Mouse (Mus musculus): Measurements from ENCODE around the gene Ice1. TPM values are rescaled to one million over a fixed set of nuclear protein-coding genes. Genes with fewer than 3 reads are reported as not detected.

The Ice1 gene
- polyA plus RNA-seq, 1 experiment from 2014 or later, result 15.8 TPM

- Histone ChIP-seq H3K36me3 (ENCODE audit: control insufficient read depth, insufficient read depth, low read length) (no peaks in the 10 kb centered on the region), H3K9ac (ENCODE audit: low read length) (no peak overlapping the region), H3K4me3 (ENCODE audit: low read length) (no peak overlapping the region), H3K4me1 (replicated peaks; ENCODE audit: control insufficient read depth, insufficient read depth, low read length) (no peaks in the 10 kb centered on the region), H3K9me3 (ENCODE audit: control insufficient read depth, low read length) (no peaks in the 10 kb centered on the region), H3K4me2 (ENCODE audit: low read depth, low read length) (no peak overlapping the region), H3K27me3 (ENCODE audit: control insufficient read depth, insufficient read depth, low read depth, low read length) (no peaks in the 10 kb centered on the region), H3K27ac (ENCODE audit: low read length) (no peak overlapping the region)
- WGBS, result 66% methylated on average over 5 of the region's 5 CpGs
- no peak for ATAC-seq (ENCODE audit: low read depth)
Measured at GRCm38 (mm10) chr13:70553456-70553855, 84.0 kb downstream of the Ice1 start.

DNA sequence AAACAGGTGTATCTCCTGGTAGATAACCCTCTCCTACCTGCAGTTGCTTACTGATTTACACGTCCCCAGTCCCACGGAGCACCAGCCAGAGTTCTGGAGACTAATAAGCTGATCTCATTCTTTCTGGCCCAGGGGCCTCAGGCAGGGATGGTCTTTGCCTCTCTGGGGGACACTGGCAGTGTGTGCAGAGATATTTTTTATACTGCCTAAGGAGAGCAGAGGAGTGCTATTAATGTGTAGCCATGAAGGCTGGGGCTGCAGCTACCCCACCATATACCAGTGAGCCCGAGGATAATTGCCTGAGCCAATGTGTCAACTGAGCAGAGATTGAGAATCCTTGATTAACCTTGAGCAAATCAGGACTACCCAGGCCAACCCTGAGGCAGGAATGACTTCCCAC is 90.0 kb downstream of the Ice1 start:
- ATAC-seq (ENCODE audit: low read depth), result no peak
- H3K4me2 ChIP-seq (ENCODE audit: low read depth, low read length), result no peak overlapping the region
- WGBS, result 21% methylated on average over 3 of the region's 3 CpGs
- H3K9ac ChIP-seq (ENCODE audit: low read length), result no peak overlapping the region
- H3K9me3 ChIP-seq (ENCODE audit: control insufficient read depth, low read length), result no peaks in the 10 kb centered on the region
- no peak overlapping the region for H3K27ac ChIP-seq (ENCODE audit: low read length)
- no peak overlapping the region for H3K4me3 ChIP-seq (ENCODE audit: low read length)
- no peaks in the 10 kb centered on the region for H3K4me1 ChIP-seq (replicated peaks; ENCODE audit: control insufficient read depth, insufficient read depth, low read length)
- H3K36me3 ChIP-seq (ENCODE audit: control insufficient read depth, insufficient read depth, low read length), result no peaks in the 10 kb centered on the region
- no peaks in the 10 kb centered on the region for H3K27me3 ChIP-seq (ENCODE audit: control insufficient read depth, insufficient read depth, low read depth, low read length)

DNA sequence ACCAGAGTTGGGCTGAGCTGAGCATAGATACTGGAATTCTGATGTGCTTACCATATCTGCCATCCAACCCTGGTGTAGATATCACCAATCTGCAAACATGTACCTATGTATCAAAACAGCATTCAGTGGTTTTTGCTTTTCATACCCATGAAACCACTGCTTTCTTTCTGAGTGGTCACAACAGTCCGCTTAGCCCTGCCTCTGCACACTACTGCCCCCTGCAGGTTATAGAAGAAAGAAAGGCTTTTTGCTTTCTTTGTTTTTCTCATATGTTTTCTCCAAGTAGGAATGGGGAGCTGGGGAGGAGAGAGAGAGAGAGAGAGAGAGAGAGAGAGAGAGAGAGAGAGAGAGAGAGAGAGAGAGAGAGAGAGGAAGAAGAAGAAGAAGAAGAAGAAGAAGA is 92.2 kb downstream of the Ice1 start:
- no peak overlapping the region for H3K4me2 ChIP-seq (ENCODE audit: low read depth, low read length)
- H3K27ac ChIP-seq (ENCODE audit: low read length), result no peak overlapping the region
- H3K4me1 ChIP-seq (replicated peaks; ENCODE audit: control insufficient read depth, insufficient read depth, low read length), result no peaks in the 10 kb centered on the region
- H3K4me3 ChIP-seq (ENCODE audit: low read length), result no peak overlapping the region
- H3K27me3 ChIP-seq (ENCODE audit: control insufficient read depth, insufficient read depth, low read depth, low read length), result no peaks in the 10 kb centered on the region
- H3K9me3 ChIP-seq (ENCODE audit: control insufficient read depth, low read length), result no peaks in the 10 kb centered on the region
- no peak for ATAC-seq (ENCODE audit: low read depth)
- no peaks in the 10 kb centered on the region for H3K36me3 ChIP-seq (ENCODE audit: control insufficient read depth, insufficient read depth, low read length)
- no peak overlapping the region for H3K9ac ChIP-seq (ENCODE audit: low read length)
- WGBS, result 7% methylated on average over 1 of the region's 1 CpGs

GRCm38 (mm10) chr13:70539842-70540241 is 97.6 kb downstream of the Ice1 start:
- Histone ChIP-seq H3K27ac (ENCODE audit: low read length) (no peak overlapping the region), H3K9me3 (ENCODE audit: control insufficient read depth, low read length) (no peaks in the 10 kb centered on the region), H3K36me3 (ENCODE audit: control insufficient read depth, insufficient read depth, low read length) (no peaks in the 10 kb centered on the region), H3K4me1 (replicated peaks; ENCODE audit: control insufficient read depth, insufficient read depth, low read length) (no peaks in the 10 kb centered on the region), H3K9ac (ENCODE audit: low read length) (no peak overlapping the region), H3K27me3 (ENCODE audit: control insufficient read depth, insufficient read depth, low read depth, low read length) (no peaks in the 10 kb centered on the region), H3K4me3 (ENCODE audit: low read length) (no peak overlapping the region), H3K4me2 (ENCODE audit: low read depth, low read length) (no peak overlapping the region)
- ATAC-seq (ENCODE audit: low read depth), result no peak
- 59% methylated on average over 1 of the region's 1 CpGs for whole genome bisulfite sequencing

- no peak for ATAC-seq (ENCODE audit: low read depth)
- no peaks in the 10 kb centered on the region for H3K9me3 ChIP-seq (ENCODE audit: control insufficient read depth, low read length)
- 73% methylated on average over 5 of the region's 5 CpGs for WGBS
- no peak overlapping the region for H3K4me2 ChIP-seq (ENCODE audit: low read depth, low read length)
- H3K4me3 ChIP-seq (ENCODE audit: low read length), result no peak overlapping the region
- H3K9ac ChIP-seq (ENCODE audit: low read length), result no peak overlapping the region
- no peaks in the 10 kb centered on the region for H3K27me3 ChIP-seq (ENCODE audit: control insufficient read depth, insufficient read depth, low read depth, low read length)
- no peaks in the 10 kb centered on the region for H3K4me1 ChIP-seq (replicated peaks; ENCODE audit: control insufficient read depth, insufficient read depth, low read length)
- no peak overlapping the region for H3K27ac ChIP-seq (ENCODE audit: low read length)
- no peaks in the 10 kb centered on the region for H3K36me3 ChIP-seq (ENCODE audit: control insufficient read depth, insufficient read depth, low read length)
Measured at GRCm38 (mm10) chr13:70533412-70533811, 104.0 kb downstream of the Ice1 start.

- ATAC-seq (ENCODE audit: low read depth), result no peak
- no peaks in the 10 kb centered on the region for H3K27me3 ChIP-seq (ENCODE audit: control insufficient read depth, insufficient read depth, low read depth, low read length)
- H3K36me3 ChIP-seq (ENCODE audit: control insufficient read depth, insufficient read depth, low read length), result no peaks in the 10 kb centered on the region
- no peak overlapping the region for H3K4me3 ChIP-seq (ENCODE audit: low read length)
- H3K9ac ChIP-seq (ENCODE audit: low read length), result no peak overlapping the region
- H3K27ac ChIP-seq (ENCODE audit: low read length), result no peak overlapping the region
- 79% methylated on average over 10 of the region's 10 CpGs for WGBS
- H3K4me2 ChIP-seq (ENCODE audit: low read depth, low read length), result no peak overlapping the region
- no peaks in the 10 kb centered on the region for H3K9me3 ChIP-seq (ENCODE audit: control insufficient read depth, low read length)
- H3K4me1 ChIP-seq (replicated peaks; ENCODE audit: control insufficient read depth, insufficient read depth, low read length), result no peaks in the 10 kb centered on the region
Measured at GRCm38 (mm10) chr13:70532719-70533118, 104.7 kb downstream of the Ice1 start.

DNA sequence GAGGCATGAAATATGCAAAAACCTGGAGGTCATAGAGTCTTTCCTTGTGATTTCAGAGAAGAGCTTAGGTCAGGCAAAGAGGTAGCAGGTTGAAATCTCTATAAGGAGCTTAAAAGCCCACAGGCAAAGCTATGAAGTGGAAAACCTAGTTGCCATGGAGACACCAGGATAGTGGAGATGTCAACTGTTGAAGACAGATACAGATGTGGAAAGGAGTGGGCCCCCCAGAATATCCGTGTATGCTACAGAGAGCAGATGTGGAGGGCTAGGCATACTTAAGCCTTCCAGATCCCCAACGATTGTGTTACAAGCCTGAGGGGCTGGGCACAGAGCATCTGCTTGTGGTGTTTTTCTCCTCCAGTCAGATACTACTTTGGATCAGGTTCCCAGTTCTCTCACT is 119.8 kb downstream of the Ice1 start:
- no peak for ATAC-seq (ENCODE audit: low read depth)
- Histone ChIP-seq H3K4me2 (ENCODE audit: low read depth, low read length) (no peak overlapping the region), H3K9ac (ENCODE audit: low read length) (no peak overlapping the region), H3K4me1 (replicated peaks; ENCODE audit: control insufficient read depth, insufficient read depth, low read length) (no peaks in the 10 kb centered on the region), H3K9me3 (ENCODE audit: control insufficient read depth, low read length) (no peaks in the 10 kb centered on the region), H3K36me3 (ENCODE audit: control insufficient read depth, insufficient read depth, low read length) (no peaks in the 10 kb centered on the region), H3K4me3 (ENCODE audit: low read length) (no peak overlapping the region), H3K27me3 (ENCODE audit: control insufficient read depth, insufficient read depth, low read depth, low read length) (no peaks in the 10 kb centered on the region), H3K27ac (ENCODE audit: low read length) (no peak overlapping the region)
- 57% methylated on average over 2 of the region's 2 CpGs for WGBS

DNA sequence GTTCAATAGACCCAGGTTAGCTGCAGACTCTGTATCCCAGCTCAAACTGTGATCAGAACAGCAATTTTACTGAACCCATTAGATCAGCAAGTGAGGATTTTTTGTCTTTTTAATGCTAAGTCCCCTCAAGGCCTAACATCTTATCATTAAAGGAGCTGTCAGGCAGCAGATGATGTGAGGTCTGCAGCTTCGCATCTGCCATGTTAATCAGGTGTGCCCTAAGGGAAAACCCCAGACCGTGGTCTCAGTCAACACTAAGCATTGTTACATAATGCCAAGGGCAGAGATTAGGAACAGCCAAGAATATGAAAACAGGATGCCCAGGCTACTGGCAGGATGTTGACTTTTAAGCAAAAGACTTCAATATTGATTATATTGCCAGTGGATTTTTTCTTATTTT is 122.4 kb downstream of the Ice1 start:
- H3K9me3 ChIP-seq (ENCODE audit: control insufficient read depth, low read length), result no peaks in the 10 kb centered on the region
- ATAC-seq (ENCODE audit: low read depth), result no peak
- H3K4me1 ChIP-seq (replicated peaks; ENCODE audit: control insufficient read depth, insufficient read depth, low read length), result no peaks in the 10 kb centered on the region
- no peak overlapping the region for H3K4me3 ChIP-seq (ENCODE audit: low read length)
- no peak overlapping the region for H3K4me2 ChIP-seq (ENCODE audit: low read depth, low read length)
- 76% methylated on average over 2 of the region's 2 CpGs for WGBS
- H3K27me3 ChIP-seq (ENCODE audit: control insufficient read depth, insufficient read depth, low read depth, low read length), result no peaks in the 10 kb centered on the region
- no peak overlapping the region for H3K9ac ChIP-seq (ENCODE audit: low read length)
- no peaks in the 10 kb centered on the region for H3K36me3 ChIP-seq (ENCODE audit: control insufficient read depth, insufficient read depth, low read length)
- no peak overlapping the region for H3K27ac ChIP-seq (ENCODE audit: low read length)

- H3K9me3 ChIP-seq (ENCODE audit: control insufficient read depth, low read length), result no peaks in the 10 kb centered on the region
- H3K4me2 ChIP-seq (ENCODE audit: low read depth, low read length), result no peak overlapping the region
- H3K4me3 ChIP-seq (ENCODE audit: low read length), result no peak overlapping the region
- ATAC-seq (ENCODE audit: low read depth), result no peak
- no peaks in the 10 kb centered on the region for H3K4me1 ChIP-seq (replicated peaks; ENCODE audit: control insufficient read depth, insufficient read depth, low read length)
- WGBS, result 75% methylated on average over 5 of the region's 5 CpGs
- no peaks in the 10 kb centered on the region for H3K36me3 ChIP-seq (ENCODE audit: control insufficient read depth, insufficient read depth, low read length)
- H3K9ac ChIP-seq (ENCODE audit: low read length), result no peak overlapping the region
- no peak overlapping the region for H3K27ac ChIP-seq (ENCODE audit: low read length)
- no peaks in the 10 kb centered on the region for H3K27me3 ChIP-seq (ENCODE audit: control insufficient read depth, insufficient read depth, low read depth, low read length)
Measured at GRCm38 (mm10) chr13:70510199-70510598, 127.2 kb downstream of the Ice1 start.

DNA sequence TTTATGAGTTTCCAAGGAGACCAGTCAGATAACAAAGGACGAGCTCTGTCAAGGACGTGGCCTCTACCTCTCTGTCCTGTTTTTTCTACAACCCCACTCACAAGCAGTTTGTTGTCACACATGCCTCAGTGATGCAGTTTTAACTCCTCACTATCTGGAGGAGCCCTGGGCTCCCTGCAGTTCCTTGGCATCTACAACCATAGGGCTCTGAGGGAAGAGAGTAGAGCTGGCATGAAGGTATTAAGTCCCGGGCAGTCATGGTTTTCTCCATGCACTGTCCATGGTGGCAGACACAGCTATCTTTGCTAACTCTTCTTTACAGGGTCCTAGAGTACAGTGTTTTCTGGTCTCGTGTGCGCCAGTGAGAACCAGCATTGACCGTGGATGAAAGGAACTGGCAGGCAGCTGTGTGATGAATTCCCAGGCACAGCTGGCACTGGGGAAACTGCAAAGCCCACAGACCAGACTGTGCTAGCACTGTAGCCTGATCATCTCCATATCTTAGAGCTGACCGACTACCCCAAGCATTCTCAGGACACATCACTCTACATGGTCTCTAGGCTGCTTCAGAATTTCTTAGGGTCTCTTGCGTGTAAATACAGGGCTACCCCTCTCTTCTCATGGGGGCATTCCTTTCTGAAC is 127.9 kb downstream of the Ice1 start:
- WGBS, result 72% methylated on average over 8 of the region's 8 CpGs
- H3K9me3 ChIP-seq (ENCODE audit: control insufficient read depth, low read length), result no peaks in the 10 kb centered on the region
- H3K4me1 ChIP-seq (replicated peaks; ENCODE audit: control insufficient read depth, insufficient read depth, low read length), result no peaks in the 10 kb centered on the region
- no peak overlapping the region for H3K27ac ChIP-seq (ENCODE audit: low read length)
- no peak overlapping the region for H3K4me3 ChIP-seq (ENCODE audit: low read length)
- no peaks in the 10 kb centered on the region for H3K36me3 ChIP-seq (ENCODE audit: control insufficient read depth, insufficient read depth, low read length)
- H3K27me3 ChIP-seq (ENCODE audit: control insufficient read depth, insufficient read depth, low read depth, low read length), result no peaks in the 10 kb centered on the region
- no peak overlapping the region for H3K4me2 ChIP-seq (ENCODE audit: low read depth, low read length)
- no peak for ATAC-seq (ENCODE audit: low read depth)
- no peak overlapping the region for H3K9ac ChIP-seq (ENCODE audit: low read length)
